Mouse (Mus musculus): Measurements from ENCODE around the gene Slc26a1.

DNA sequence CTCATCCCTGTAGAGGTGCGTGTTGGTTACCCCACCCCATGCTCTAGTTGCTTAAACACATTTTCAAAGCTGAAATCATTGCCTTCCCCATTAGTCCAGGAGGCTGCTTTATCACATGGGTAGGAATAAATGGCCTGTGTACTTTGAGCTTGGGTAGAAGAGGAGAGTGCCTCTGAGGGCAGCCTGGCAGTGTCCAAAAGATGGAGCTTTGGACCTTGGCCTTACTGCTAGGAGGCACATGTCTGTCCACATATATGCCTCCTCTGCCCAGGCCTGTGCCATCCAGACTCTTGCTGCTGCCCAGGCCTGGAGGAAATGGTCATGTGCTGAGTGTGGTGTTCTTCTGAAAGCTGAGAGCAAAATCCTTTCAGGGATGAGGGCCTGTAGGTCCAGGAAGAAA, 33.0 kb upstream of the Slc26a1 start:
- TF ChIP-seq CTCF (IDR thresholded peaks at IDR 0.05; ENCODE audit: borderline replicate concordance, insufficient read depth, low read length) (no peak), POLR2A (IDR thresholded peaks at IDR 0.05; ENCODE audit: low read depth, low read length) (no peak)

Measured in embryonic fibroblast, embryonic 13.5 days (primary cell).